Mouse (Mus musculus): ENCODE measurements around the gene Ifi211.
"Not testable (repeated sequence)": the region's sequence is repeated elsewhere in the genome, so short reads cannot be mapped to it uniquely, and the experiment has no call there.

The Ifi211 gene

DNA sequence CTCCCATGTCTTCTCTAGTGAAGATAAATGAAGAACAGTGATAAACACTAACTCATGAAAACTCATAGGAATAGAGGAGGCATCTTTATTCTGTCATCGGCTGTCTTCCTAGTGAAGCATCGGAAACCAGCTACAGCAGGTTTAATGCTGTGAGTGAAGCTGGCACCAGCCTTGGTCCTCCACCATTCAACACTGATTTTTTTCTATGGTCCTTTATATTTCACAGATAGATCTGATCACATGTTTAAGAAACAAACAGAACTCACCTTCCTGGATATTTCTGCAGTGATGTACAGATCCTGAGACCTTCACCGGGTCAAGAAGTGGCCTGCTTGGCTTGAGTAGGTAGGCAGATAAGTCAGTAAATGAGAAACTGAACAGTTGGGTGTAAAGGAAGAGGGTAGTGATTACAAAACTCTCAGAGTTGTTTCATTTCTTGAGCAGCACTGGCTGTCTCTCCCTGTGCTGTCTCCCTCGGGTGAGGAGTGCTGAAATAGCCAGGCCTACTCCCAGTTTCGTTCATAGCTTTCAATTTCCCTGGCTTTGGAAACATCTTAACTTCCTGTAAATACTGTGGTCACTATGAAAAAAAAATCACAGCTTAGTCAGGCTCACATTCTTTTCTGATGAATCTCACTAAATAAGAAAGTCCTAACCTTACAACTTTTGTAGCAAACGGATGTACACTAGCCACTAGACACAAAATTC, at the start of gene Ifi211:
Ifi211 (minus strand) TSS at position 499 of the 708 bp plus-strand sequence.
- not testable (repeated sequence) for DNase-seq

GRCm38 (mm10) chr1:173961491-173961890, 48.6 kb upstream of the Ifi211 start:
- not testable (repeated sequence) for DNase-seq

GRCm38 (mm10) chr1:173959998-173960397, 47.2 kb upstream of the Ifi211 start:
- not testable (repeated sequence) for DNase-seq

DNA sequence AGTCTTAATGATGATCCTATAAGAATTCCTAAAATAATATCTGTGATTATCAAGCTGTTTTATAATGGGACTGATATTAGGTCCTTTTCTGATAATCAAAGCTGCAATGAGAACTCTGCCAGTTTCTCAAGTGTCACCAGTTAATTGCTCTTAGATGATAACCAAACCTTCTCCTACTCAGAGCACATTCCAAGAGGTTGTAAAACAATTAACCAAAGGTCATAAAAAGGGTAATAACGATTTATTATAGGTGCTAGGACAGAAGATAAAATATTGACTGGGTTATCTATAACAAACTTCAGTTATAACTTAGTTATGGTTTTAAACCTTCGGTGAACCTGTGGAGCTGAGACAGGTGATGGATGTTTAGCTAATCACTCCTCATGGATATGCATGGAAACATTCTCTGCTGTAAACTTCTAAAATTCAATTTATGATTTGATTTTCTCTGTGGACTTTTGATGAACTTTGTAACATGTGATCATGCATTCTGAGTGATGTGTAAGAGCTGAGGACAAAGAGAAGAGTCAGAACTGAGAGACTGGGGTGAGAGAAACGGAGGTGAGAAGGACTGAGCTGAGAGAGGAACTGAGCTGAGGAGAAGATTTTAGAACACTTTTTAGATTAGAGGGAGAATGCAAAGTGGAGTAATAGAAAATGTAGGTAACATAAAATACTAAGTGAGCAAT, 43.1 kb upstream of the Ifi211 start:
- DNase-seq: not testable (repeated sequence)

DNA sequence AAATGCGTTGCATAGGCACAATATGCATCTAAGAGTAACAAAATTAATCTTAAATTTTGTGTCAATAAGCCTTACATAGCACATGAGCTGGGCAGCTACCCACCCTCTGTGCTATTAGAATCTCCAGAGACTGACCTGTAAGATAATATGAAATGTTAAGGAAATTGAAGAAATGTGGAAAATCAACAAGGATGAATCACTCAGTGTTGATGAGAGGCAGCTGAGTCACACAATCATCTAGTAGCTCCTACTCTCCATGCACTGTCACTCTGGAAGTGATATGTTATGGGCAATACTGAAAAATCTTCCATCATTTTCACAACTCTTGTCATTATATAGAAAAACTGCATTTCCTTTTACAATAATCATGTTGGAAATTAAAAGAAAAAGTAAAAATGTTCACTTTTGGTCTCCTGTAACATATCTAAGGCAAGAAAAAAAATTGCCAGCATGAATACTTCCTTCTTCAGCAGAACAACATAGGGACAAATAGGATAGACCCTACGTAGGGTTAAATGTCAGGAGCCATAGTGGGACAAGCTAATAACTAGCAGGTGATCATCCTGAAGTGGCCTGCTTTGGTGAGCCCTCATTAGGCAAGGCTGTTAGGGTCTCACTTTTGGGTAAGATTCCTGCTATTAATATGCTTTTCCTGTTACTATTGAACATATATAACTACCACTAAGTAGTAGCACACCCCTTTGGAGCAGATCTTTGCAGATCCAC, 42.4 kb upstream of the Ifi211 start:
- no peak for DNase-seq

- no peak for DNase-seq
Measured at GRCm38 (mm10) chr1:173953563-173953962, 40.7 kb upstream of the Ifi211 start.

DNA sequence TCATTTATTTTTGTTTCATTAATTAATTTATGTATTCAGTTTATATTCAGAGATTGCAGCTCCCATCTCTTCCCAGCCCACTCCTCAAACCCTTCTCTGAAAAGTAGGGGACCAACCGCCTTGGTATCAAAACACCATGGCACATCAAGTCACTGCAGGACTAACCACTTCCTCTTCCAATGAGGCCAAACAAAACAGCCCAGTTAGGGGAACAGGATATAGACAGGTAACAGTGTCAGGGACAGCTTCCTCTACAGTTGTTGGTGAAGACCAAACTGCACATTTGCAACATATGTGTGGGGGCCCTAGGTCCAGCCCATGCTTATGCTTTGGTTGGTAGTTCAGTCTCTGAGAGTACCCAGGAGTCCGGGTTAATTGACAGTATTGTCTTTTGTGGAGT, 36.2 kb upstream of the Ifi211 start:
- not testable (repeated sequence) for DNase-seq

GRCm38 (mm10) chr1:173942780-173943066, 29.9 kb upstream of the Ifi211 start:
- peak; percentile 27 to 48 for DNase-seq

GRCm38 (mm10) chr1:173941924-173942779, 29.3 kb upstream of the Ifi211 start, which contains the start of the genes Mndal and Ifi203:
Mndal (minus strand) TSS chr1:173942491.
Ifi203 (minus strand) TSS chr1:173942672.
- peak in 1 of 2 experiments; percentile 4 for DNase-seq

- DNase-seq: not testable (repeated sequence)
Measured at GRCm38 (mm10) chr1:173941522-173941921, 28.7 kb upstream of the Ifi211 start.

DNA sequence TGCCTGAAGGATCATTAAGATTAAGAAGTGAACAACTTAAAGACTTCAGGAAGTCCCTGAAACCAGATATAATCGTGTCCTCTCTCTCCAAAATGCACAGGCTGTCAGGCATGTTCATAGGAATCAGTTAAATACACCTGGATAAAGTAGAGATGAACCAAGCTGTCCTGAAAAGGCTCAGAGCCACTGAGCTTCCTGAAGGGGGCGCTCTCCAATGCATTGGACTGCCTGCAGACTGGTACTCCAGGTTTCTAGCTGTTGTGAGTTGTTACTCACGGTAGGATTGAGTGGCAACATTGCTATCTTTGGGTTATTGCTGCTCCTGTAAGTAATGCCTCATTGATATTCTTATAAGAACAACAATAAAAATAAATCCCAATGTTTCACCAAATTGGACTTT, 6.4 kb upstream of the Ifi211 start:
- DNase-seq: not testable (repeated sequence)

DNA sequence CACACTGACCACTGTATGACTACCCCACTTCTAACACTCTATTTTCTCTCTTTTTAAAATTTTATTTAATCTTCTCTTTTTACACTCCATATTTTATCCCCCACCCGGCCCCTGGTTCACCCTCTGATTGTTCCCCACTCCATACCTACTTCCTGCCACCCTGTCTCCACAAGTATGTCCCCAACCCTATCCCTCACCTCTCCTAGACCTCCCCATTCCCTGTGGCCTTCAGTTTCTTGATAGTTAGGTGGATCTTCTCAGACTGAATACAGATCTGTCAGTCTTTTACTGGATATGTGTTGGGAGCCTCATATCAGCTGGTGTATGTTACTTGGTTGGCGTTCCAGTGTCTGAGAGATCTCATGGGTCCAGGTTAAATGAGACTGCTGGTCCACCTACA, 1.7 kb upstream of the Ifi211 start:
- DNase-seq: no peak

DNA sequence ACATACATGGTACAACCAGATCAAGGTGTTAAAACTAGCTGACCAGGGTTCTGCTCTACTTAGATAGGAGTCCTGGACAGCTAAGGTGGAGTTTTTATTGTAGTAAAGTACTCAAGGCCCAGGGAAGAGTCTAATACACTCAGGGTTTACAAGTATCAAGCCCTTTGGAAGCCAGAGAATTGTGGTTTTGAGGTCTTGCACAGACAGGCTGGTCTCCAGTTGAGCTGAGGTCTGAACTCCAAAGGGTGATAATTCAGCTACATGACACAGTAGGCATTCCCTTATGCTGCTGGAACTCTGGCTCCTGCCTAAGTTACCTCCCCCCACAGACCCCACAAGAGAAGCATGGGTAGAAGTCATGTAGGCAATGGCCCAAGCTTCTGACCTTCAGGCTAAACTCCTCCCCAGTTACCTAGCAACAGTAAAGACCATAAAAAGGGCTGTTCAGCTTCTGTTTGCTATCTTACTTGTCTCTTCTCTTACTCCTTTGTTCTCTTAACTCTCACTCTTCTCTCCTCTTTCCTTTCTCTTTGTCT, 478 bp upstream of the Ifi211 start:
- not testable (repeated sequence) for DNase-seq

- DNase-seq: no peak
Measured at GRCm38 (mm10) chr1:173911808-173912464, 910 bp downstream of the Ifi211 start.

DNA sequence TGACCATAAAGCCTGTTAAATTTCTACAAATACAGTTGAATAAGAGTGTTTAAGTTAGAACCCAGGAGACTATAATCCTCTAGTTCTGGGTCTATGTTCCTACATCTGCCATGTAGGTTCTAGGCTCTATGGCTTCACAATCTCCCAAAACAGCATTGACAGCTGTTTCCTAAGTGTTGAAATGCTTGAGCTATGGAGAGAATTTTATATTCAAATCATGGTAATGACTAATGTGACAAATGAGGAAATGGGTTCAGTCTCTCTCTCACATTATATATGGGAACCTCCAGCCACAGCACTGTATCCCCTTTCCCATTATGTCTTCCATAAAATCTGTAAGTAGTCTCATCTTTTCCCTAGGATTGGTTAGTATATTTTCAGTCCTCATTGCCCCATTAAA, 4.5 kb downstream of the Ifi211 start:
- not testable (repeated sequence) for DNase-seq

GRCm38 (mm10) chr1:173905885-173906284, 7.0 kb downstream of the Ifi211 start:
- not testable (repeated sequence) for DNase-seq

GRCm38 (mm10) chr1:173889741-173890140, 23.1 kb downstream of the Ifi211 start:
- not testable (repeated sequence) for DNase-seq

GRCm38 (mm10) chr1:173887026-173887787, 25.6 kb downstream of the Ifi211 start:
- DNase-seq: not testable (repeated sequence)

- DNase-seq: peak; percentile 48 to 66
Measured at GRCm38 (mm10) chr1:173880004-173880666, 32.7 kb downstream of the Ifi211 start.

Measured in cerebellum, postnatal 25 days (tissue).